Mouse (Mus musculus): ENCODE data around the gene Rbfox3. TPM values are rescaled to one million over a fixed set of nuclear protein-coding genes. Genes with fewer than 3 reads are reported as not detected.

Gene Rbfox3
- polyA plus RNA-seq, 1 experiment from 2014 or later = 8.2 TPM

- Histone ChIP-seq H3K27ac (ENCODE audit: low read depth, low read length) (no peak overlapping the region), H3K27me3 (ENCODE audit: control insufficient read depth, insufficient read depth, low read length) (no peaks in the 10 kb centered on the region), H3K4me3 (ENCODE audit: low read depth, low read length) (no peak overlapping the region), H3K36me3 (ENCODE audit: control insufficient read depth, insufficient read depth, low read length) (no peaks in the 10 kb centered on the region), H3K4me1 (ENCODE audit: control insufficient read depth, insufficient read depth, low read length) (peaks cover 8% of the 10 kb centered on the region; the same call in 1 of the 2 replicates), H3K9me3 (ENCODE audit: control insufficient read depth, low read length) (no peaks in the 10 kb centered on the region), H3K4me2 (no peak overlapping the region), H3K9ac (ENCODE audit: low read length) (no peak overlapping the region)
- DNase-seq (ENCODE audit: low spot score, missing footprints) (no peak), ATAC-seq (ENCODE audit: low FRiP score) (no peak)
- 66% methylated on average over 9 of the region's 9 CpGs for WGBS
These were observed 309.9 kb downstream of the Rbfox3 start for GRCm38 (mm10) chr11:118601484-118601883.

DNA sequence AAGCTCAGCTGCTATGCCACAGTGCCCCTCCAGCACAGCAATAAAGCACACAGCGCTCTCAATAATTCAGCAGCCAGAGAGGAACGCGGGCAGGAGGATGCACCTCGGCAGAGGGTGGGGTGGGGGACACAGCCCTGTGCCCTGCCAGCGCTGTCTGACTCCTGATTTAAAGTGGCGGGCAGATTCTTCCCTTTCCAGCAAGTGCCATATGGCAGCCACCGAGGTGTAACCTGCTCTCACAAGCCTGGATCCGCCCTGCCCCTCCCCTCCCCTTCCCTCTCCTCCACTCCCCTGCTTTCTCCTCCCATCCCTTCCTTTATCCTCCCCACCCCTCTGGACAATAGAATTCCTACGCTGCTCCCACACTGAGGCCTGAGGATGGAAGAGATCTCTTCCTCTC, 311.2 kb downstream of the Rbfox3 start:
- H3K4me3 ChIP-seq (ENCODE audit: low read depth, low read length) = no peak overlapping the region
- 6% methylated on average over 7 of the region's 9 CpGs for WGBS
- ATAC-seq (ENCODE audit: low FRiP score) (no peak), DNase-seq (ENCODE audit: low spot score, missing footprints) (no peak)
- no peak overlapping the region for H3K27ac ChIP-seq (ENCODE audit: low read depth, low read length)
- H3K9ac ChIP-seq (ENCODE audit: low read length) = no peak overlapping the region
- no peaks in the 10 kb centered on the region for H3K9me3 ChIP-seq (ENCODE audit: control insufficient read depth, low read length)
- no peaks in the 10 kb centered on the region for H3K36me3 ChIP-seq (ENCODE audit: control insufficient read depth, insufficient read depth, low read length)
- peak overlapping the region; percentile 4; the same call in 1 of the 2 replicates for H3K4me2 ChIP-seq
- H3K4me1 ChIP-seq (ENCODE audit: control insufficient read depth, insufficient read depth, low read length) = peaks cover 8% of the 10 kb centered on the region; the same call in 1 of the 2 replicates
- H3K27me3 ChIP-seq (ENCODE audit: control insufficient read depth, insufficient read depth, low read length) = no peaks in the 10 kb centered on the region

DNA sequence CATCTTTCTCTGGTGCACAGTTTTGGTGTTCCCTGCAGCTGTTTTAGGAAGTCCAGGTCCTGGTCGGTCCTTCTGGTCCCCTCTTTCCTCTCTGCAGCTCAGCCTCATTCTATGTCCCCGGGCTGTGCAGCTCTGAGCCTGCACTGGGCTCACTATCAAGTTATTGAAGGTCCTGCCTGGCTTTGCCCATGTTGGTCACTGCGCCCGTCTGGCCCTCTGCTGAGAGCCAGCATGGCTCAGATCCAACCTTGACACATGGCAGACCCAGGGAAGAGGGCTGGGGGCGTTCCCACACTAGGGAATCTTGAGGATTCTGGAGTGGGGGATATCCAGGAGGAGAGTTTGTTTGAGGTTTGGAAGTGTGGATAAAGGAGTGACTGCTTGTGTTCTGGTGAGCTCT, 312.7 kb downstream of the Rbfox3 start:
- no peaks in the 10 kb centered on the region for H3K9me3 ChIP-seq (ENCODE audit: control insufficient read depth, low read length)
- no peak overlapping the region for H3K27ac ChIP-seq (ENCODE audit: low read depth, low read length)
- WGBS = 69% methylated on average over 5 of the region's 5 CpGs
- H3K9ac ChIP-seq (ENCODE audit: low read length) = no peak overlapping the region
- no peaks in the 10 kb centered on the region for H3K36me3 ChIP-seq (ENCODE audit: control insufficient read depth, insufficient read depth, low read length)
- H3K4me3 ChIP-seq (ENCODE audit: low read depth, low read length) = no peak overlapping the region
- no peak overlapping the region for H3K4me2 ChIP-seq
- peaks cover 8% of the 10 kb centered on the region; the same call in 1 of the 2 replicates for H3K4me1 ChIP-seq (ENCODE audit: control insufficient read depth, insufficient read depth, low read length)
- ATAC-seq (ENCODE audit: low FRiP score) (no peak), DNase-seq (ENCODE audit: low spot score, missing footprints) (no peak)
- H3K27me3 ChIP-seq (ENCODE audit: control insufficient read depth, insufficient read depth, low read length) = no peaks in the 10 kb centered on the region

- 6% methylated on average over 15 of the region's 15 CpGs for WGBS
- DNase-seq (ENCODE audit: low spot score, missing footprints) = peak; percentile 97
- Histone ChIP-seq H3K36me3 (ENCODE audit: control insufficient read depth, insufficient read depth, low read length) (no peaks in the 10 kb centered on the region), H3K27ac (ENCODE audit: low read depth, low read length) (no peak overlapping the region), H3K27me3 (ENCODE audit: control insufficient read depth, insufficient read depth, low read length) (no peaks in the 10 kb centered on the region), H3K4me2 (no peak overlapping the region), H3K9me3 (ENCODE audit: control insufficient read depth, low read length) (no peaks in the 10 kb centered on the region), H3K9ac (ENCODE audit: low read length) (no peak overlapping the region), H3K4me3 (ENCODE audit: low read depth, low read length) (no peak overlapping the region), H3K4me1 (ENCODE audit: control insufficient read depth, insufficient read depth, low read length) (no peaks in the 10 kb centered on the region)
- ATAC-seq (ENCODE audit: low FRiP score) = no peak
These were observed 326.6 kb downstream of the Rbfox3 start for GRCm38 (mm10) chr11:118584826-118585225.

DNA sequence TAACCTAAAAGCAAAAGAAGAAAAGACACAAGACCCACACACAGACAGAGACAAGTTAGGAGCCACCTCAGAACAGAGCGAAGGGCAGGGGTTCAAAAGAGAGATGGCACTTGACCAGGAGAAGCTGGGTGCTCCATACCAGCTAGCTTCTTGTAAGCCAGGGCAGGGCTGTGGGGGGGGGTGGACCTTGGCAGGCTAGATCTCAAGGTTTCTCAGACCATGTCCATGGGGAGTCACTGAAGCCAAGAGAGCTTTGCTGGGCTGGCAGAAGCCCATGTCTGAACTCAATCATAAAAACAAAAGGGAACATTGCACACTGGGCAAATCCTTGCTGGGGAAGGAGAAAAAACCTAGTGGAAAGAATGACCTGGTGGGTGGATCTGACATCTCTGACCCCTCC, 327.4 kb downstream of the Rbfox3 start:
- H3K4me2 ChIP-seq = no peak overlapping the region
- 100% methylated on average over 1 of the region's 1 CpGs for WGBS
- H3K27me3 ChIP-seq (ENCODE audit: control insufficient read depth, insufficient read depth, low read length) = no peaks in the 10 kb centered on the region
- H3K9me3 ChIP-seq (ENCODE audit: control insufficient read depth, low read length) = no peaks in the 10 kb centered on the region
- H3K36me3 ChIP-seq (ENCODE audit: control insufficient read depth, insufficient read depth, low read length) = no peaks in the 10 kb centered on the region
- no peak overlapping the region for H3K9ac ChIP-seq (ENCODE audit: low read length)
- no peak for ATAC-seq (ENCODE audit: low FRiP score)
- no peak overlapping the region for H3K4me3 ChIP-seq (ENCODE audit: low read depth, low read length)
- no peak overlapping the region for H3K27ac ChIP-seq (ENCODE audit: low read depth, low read length)
- no peaks in the 10 kb centered on the region for H3K4me1 ChIP-seq (ENCODE audit: control insufficient read depth, insufficient read depth, low read length)
- DNase-seq (ENCODE audit: low spot score, missing footprints) = no peak

DNA sequence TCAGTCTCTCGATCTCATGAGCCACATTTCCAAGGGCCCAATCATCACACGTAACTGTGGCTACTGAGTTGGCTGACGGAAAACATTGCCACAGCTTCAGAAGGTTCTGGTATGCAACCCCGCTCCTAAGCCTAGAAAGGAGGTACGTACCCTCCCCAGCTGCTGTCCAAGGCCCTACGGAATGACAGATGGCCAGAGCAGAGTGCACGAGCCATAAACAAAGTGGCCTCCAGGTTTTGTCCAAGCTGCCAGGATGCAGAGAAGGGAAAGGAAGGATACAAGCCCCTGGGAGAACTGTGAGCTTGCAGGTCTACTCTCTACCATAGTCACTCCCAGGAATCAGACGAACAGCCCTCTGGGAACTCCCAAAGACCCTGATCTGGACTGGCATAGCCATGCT, 327.8 kb downstream of the Rbfox3 start:
- H3K27me3 ChIP-seq (ENCODE audit: control insufficient read depth, insufficient read depth, low read length) = no peaks in the 10 kb centered on the region
- no peaks in the 10 kb centered on the region for H3K9me3 ChIP-seq (ENCODE audit: control insufficient read depth, low read length)
- H3K36me3 ChIP-seq (ENCODE audit: control insufficient read depth, insufficient read depth, low read length) = no peaks in the 10 kb centered on the region
- no peak overlapping the region for H3K9ac ChIP-seq (ENCODE audit: low read length)
- H3K4me2 ChIP-seq = no peak overlapping the region
- no peaks in the 10 kb centered on the region for H3K4me1 ChIP-seq (ENCODE audit: control insufficient read depth, insufficient read depth, low read length)
- WGBS = 88% methylated on average over 8 of the region's 8 CpGs
- ATAC-seq (ENCODE audit: low FRiP score) = no peak
- DNase-seq (ENCODE audit: low spot score, missing footprints) = no peak
- H3K4me3 ChIP-seq (ENCODE audit: low read depth, low read length) = no peak overlapping the region
- no peak overlapping the region for H3K27ac ChIP-seq (ENCODE audit: low read depth, low read length)

DNA sequence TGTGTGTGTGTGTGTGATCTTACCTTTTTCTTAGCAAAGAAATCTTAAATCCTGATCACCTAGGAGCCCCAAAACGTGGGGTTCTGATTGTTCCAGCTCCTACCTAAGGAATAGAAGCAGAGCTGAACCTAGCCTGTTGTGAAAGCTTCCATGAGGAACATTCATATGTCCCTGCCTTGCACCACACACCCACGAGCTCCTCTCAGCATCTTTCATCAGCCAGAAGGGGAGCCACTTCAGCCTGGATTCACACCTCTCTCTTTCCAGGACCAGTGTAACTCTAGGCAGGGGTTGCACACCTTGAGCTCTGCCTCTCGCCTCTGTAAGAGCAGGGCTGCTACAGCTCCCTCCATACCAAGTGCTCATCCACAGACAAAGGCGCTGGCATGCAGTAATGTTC, 330.4 kb downstream of the Rbfox3 start:
- WGBS = 57% methylated on average over 4 of the region's 4 CpGs
- ATAC-seq (ENCODE audit: low FRiP score) (no peak), DNase-seq (ENCODE audit: low spot score, missing footprints) (no peak)
- Histone ChIP-seq H3K4me3 (ENCODE audit: low read depth, low read length) (no peak overlapping the region), H3K4me1 (ENCODE audit: control insufficient read depth, insufficient read depth, low read length) (no peaks in the 10 kb centered on the region), H3K9ac (ENCODE audit: low read length) (no peak overlapping the region), H3K27me3 (ENCODE audit: control insufficient read depth, insufficient read depth, low read length) (no peaks in the 10 kb centered on the region), H3K27ac (ENCODE audit: low read depth, low read length) (no peak overlapping the region), H3K36me3 (ENCODE audit: control insufficient read depth, insufficient read depth, low read length) (no peaks in the 10 kb centered on the region), H3K4me2 (no peak overlapping the region), H3K9me3 (ENCODE audit: control insufficient read depth, low read length) (no peaks in the 10 kb centered on the region)

GRCm38 (mm10) chr11:118579622-118580021, 331.8 kb downstream of the Rbfox3 start:
- WGBS = 89% methylated on average over 8 of the region's 8 CpGs
- Histone ChIP-seq H3K9me3 (ENCODE audit: control insufficient read depth, low read length) (no peaks in the 10 kb centered on the region), H3K27me3 (ENCODE audit: control insufficient read depth, insufficient read depth, low read length) (no peaks in the 10 kb centered on the region), H3K27ac (ENCODE audit: low read depth, low read length) (no peak overlapping the region), H3K9ac (ENCODE audit: low read length) (no peak overlapping the region), H3K4me1 (ENCODE audit: control insufficient read depth, insufficient read depth, low read length) (no peaks in the 10 kb centered on the region), H3K4me2 (no peak overlapping the region), H3K36me3 (ENCODE audit: control insufficient read depth, insufficient read depth, low read length) (no peaks in the 10 kb centered on the region), H3K4me3 (ENCODE audit: low read depth, low read length) (no peak overlapping the region)
- ATAC-seq (ENCODE audit: low FRiP score) = no peak
- no peak for DNase-seq (ENCODE audit: low spot score, missing footprints)

- H3K9ac ChIP-seq (ENCODE audit: low read length) = no peak overlapping the region
- WGBS = 62% methylated on average over 15 of the region's 15 CpGs
- H3K9me3 ChIP-seq (ENCODE audit: control insufficient read depth, low read length) = no peaks in the 10 kb centered on the region
- DNase-seq (ENCODE audit: low spot score, missing footprints) (no peak), ATAC-seq (ENCODE audit: low FRiP score) (no peak)
- no peaks in the 10 kb centered on the region for H3K36me3 ChIP-seq (ENCODE audit: control insufficient read depth, insufficient read depth, low read length)
- H3K4me3 ChIP-seq (ENCODE audit: low read depth, low read length) = no peak overlapping the region
- peaks cover 3% of the 10 kb centered on the region; the same call in 1 of the 2 replicates for H3K27me3 ChIP-seq (ENCODE audit: control insufficient read depth, insufficient read depth, low read length)
- H3K4me2 ChIP-seq = no peak overlapping the region
- H3K4me1 ChIP-seq (ENCODE audit: control insufficient read depth, insufficient read depth, low read length) = no peaks in the 10 kb centered on the region
- H3K27ac ChIP-seq (ENCODE audit: low read depth, low read length) = no peak overlapping the region
These were observed 334.1 kb downstream of the Rbfox3 start for GRCm38 (mm10) chr11:118577271-118577670.

DNA sequence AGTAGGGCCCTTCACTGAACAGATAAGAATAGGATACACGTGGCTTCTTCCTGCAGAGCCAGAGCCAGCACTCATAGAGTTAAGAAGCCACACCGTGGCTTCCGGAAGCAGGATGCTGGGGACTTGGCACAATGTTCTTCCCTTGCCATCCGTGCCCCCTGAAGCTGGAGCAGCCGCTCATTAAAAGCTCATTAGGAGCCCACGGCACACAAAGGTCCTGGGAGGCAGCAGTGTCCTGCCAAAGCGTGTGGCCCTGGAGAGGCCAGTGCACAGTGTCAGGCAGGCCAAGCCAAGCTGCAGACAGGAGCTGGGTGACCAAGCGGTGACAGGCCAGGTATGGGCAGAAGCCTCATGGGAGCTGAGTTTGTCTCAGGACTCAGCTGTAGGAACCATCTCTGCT, 334.8 kb downstream of the Rbfox3 start:
- H3K9me3 ChIP-seq (ENCODE audit: control insufficient read depth, low read length) = no peaks in the 10 kb centered on the region
- H3K4me2 ChIP-seq = no peak overlapping the region
- no peak overlapping the region for H3K27ac ChIP-seq (ENCODE audit: low read depth, low read length)
- no peaks in the 10 kb centered on the region for H3K4me1 ChIP-seq (ENCODE audit: control insufficient read depth, insufficient read depth, low read length)
- WGBS = 71% methylated on average over 8 of the region's 8 CpGs
- no peak for DNase-seq (ENCODE audit: low spot score, missing footprints)
- no peak overlapping the region for H3K4me3 ChIP-seq (ENCODE audit: low read depth, low read length)
- ATAC-seq (ENCODE audit: low FRiP score) = no peak
- H3K36me3 ChIP-seq (ENCODE audit: control insufficient read depth, insufficient read depth, low read length) = no peaks in the 10 kb centered on the region
- H3K9ac ChIP-seq (ENCODE audit: low read length) = no peak overlapping the region
- peaks cover 4% of the 10 kb centered on the region; the same call in 1 of the 2 replicates for H3K27me3 ChIP-seq (ENCODE audit: control insufficient read depth, insufficient read depth, low read length)
